Mouse (Mus musculus) embryonic stem cell, embryonic (primary cell): ENCODE results near the gene R3hdml.

Experiments used
- CTCF ChIA-PET, 4 experiments: fragments of 300-600 bp in 2 of 4; fragments of 350-600 bp in 2 of 4; sonication (Branson Sonifier 250); formaldehyde crosslinking; loops; one replicate each; lab custom pipeline; 2022; ENCODE audit warnings: inconsistent platforms in 2 of 4; lab: Charles Lee
- POLR2A ChIA-PET, 4 experiments: fragments of 300-600 bp in 2 of 4; fragments of 350-600 bp in 2 of 4; sonication (Branson Sonifier 250); formaldehyde crosslinking; loops; one replicate each; lab custom pipeline; 2022; ENCODE audit warnings: antibody characterized with exemption in 4 of 4, inconsistent platforms in 1 of 4; lab: Charles Lee

R3hdml gene

DNA sequence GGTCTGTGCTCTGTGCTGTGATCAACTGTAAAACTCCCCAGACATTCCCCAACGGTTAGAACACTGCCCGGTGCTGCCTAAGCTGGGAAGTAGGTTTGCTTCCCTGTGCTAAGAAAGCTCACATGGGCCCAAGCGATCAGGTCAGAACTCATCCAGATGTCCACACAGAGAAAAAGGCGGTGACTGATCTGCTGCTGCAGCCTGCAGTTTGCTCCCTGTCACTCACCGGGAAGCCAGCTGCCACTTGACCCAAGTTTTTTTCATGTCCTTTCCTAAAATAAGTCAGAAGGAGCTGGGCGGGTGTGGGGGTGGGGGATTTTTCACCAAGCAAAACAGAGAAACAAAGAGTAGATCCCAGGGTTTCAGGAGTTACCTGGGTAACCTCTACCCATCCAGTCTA, 27.6 kb upstream of the R3hdml start:
- ChIA-PET CTCF (interaction anchor here in 3 of 4 experiments (0.5 to 2.9 kb wide), 5 partner anchors 8 to 45 kb away, joined by 3 to 21 read pairs (median 3); partner anchors contain the start of gene Fitm2 (in 1 of the 3)), POLR2A (interaction anchor here in 3 of 4 experiments (0.6 to 4.9 kb wide), 6 partner anchors 7 to 1891 kb away, joined by 3 to 29 read pairs (median 4); partner anchors contain the start of gene Fitm2 (in 1 of the 3))

- ChIA-PET POLR2A (no interaction called here), CTCF (no interaction called here)
Measured at GRCm38 (mm10) chr2:163466771-163467170, 25.3 kb upstream of the R3hdml start.

GRCm38 (mm10) chr2:163467585-163467984, 24.5 kb upstream of the R3hdml start:
- ChIA-PET CTCF (interaction anchor here in 1 of 4 experiments (0.7 kb wide), 1 partner anchor 12 kb away, joined by 3 read pairs; no protein-coding TSS in a partner anchor), POLR2A (interaction anchor here in 2 of 4 experiments (0.6 to 1.2 kb wide), 2 partner anchors 13 to 48 kb away, joined by 3 to 7 read pairs; no protein-coding TSS in a partner anchor)

- CTCF ChIA-PET, result no interaction called here
Measured at GRCm38 (mm10) chr2:163468866-163469265, 23.3 kb upstream of the R3hdml start.

DNA sequence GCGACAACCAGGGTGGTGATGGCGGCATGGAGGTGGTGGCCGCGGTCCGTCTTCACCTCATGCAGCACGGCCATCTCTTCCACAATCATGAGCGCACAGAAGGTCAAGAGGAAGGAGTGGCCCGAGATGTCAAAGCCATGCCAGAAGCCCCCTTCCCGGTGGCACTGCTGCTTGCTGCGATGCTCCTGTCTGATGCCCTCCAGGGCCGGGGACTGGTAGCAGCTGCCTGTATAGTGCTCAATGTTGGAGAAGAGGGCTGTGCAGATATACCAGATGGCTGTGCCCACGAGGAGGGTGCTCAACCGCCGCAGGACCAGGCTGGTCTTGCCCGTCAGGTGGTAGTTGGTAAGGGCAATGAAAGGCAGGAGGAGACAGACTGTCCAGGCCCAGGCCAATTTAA, 22.4 kb upstream of the R3hdml start:
- ChIA-PET POLR2A (interaction anchor here in 1 of 4 experiments (3.2 to 4.0 kb wide), 2 partner anchors 12 to 50 kb away, joined by 20 to 54 read pairs; no protein-coding TSS in a partner anchor), CTCF (no interaction called here)

More at GRCm38 (mm10) chr2:163468866-163469265, 23.3 kb upstream of the R3hdml start:
- POLR2A ChIA-PET, result no interaction called here

DNA sequence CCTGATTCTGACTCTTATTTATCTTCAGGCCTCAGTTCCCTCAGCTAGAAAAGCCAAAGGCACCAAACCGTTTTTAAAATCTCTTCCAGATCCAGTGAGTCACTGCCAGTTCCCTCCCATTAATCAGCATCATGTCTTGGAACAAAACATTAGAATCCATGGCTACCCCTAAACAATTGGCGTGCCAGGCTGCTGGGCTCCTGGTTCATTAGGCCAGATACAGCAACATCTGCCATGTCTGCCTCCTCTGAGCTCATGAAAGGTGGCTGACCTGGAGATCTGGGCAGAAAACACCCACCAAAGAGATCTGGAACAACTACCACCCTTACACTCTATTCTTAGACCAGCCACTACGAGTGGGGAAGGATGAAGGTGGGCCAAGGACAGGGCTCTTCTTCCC, 21.0 kb upstream of the R3hdml start:
- ChIA-PET POLR2A (interaction anchor here (0.6 to 4.1 kb wide), 11 partner anchors 8 to 942 kb away, joined by 3 to 54 read pairs (median 9); no protein-coding TSS in a partner anchor), CTCF (interaction anchor here (0.5 to 3.4 kb wide), 10 partner anchors 10 to 679 kb away, joined by 3 to 45 read pairs (median 12); no protein-coding TSS in a partner anchor)

- ChIA-PET CTCF (interaction anchor here (0.5 to 3.4 kb wide), 62 partner anchors 8 to 678 kb away, joined by 3 to 45 read pairs (median 5); partner anchors contain the start of genes Oser1 (in 2 of the 4), Gdap1l1 (in 1 of the 4), R3hdml (in 1 of the 4) and Ttpal (in 1 of the 4)), POLR2A (interaction anchor here (0.5 to 4.1 kb wide), 32 partner anchors 9 to 941 kb away, joined by 3 to 54 read pairs (median 4); partner anchors contain the start of genes Kcnk15 (in 1 of the 4), Srsf6 (in 1 of the 4) and Tomm34 (in 1 of the 4))
Measured at GRCm38 (mm10) chr2:163471710-163472465, 20.2 kb upstream of the R3hdml start.

DNA sequence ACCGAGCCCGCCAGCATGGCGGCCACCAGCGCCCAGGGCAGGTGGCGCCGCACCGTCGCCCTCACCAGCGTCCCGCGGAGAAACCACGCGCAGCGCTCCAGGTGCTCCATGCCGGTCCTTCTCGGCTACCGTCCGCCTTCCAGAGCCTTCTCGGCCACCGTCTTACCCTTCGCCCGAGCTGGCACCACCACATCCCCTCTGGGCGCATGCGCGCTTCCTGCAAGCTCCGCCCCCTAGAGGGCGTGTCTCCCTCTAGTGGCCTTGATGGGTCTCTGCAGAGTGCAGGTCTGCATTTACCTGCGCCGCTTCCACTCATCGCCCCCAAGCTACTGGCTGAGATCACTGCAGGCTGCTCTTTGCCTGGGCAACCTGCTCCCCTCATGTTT, 19.7 kb upstream of the R3hdml start, which contains the start of gene Fitm2:
Gene Fitm2, minus strand, starts transcription at position 164 of the 386 bp plus-strand sequence.
- ChIA-PET CTCF (interaction anchor here (0.5 to 3.4 kb wide), 63 partner anchors 8 to 917 kb away, joined by 3 to 45 read pairs (median 5); partner anchors contain the start of genes Oser1 (in 2 of the 4), Gdap1l1 (in 1 of the 4), R3hdml (in 1 of the 4) and Ttpal (in 1 of the 4)), POLR2A (interaction anchor here (0.5 to 4.1 kb wide), 34 partner anchors 9 to 599 kb away, joined by 3 to 54 read pairs (median 4); partner anchors contain the start of genes Kcnk15 (in 1 of the 4), Srsf6 (in 1 of the 4) and Tomm34 (in 1 of the 4))

- ChIA-PET POLR2A (interaction anchor here (0.5 to 4.6 kb wide), 20 partner anchors 8 to 391 kb away, joined by 3 to 20 read pairs (median 5); partner anchors contain the start of genes Fitm2 (in 2 of the 4), R3hdml (in 2 of the 4), Gdap1l1 (in 1 of the 4) and Serinc3 (in 1 of the 4)), CTCF (interaction anchor here (0.6 to 5.2 kb wide), 63 partner anchors 8 to 1113 kb away, joined by 3 to 63 read pairs (median 6); partner anchors contain the start of genes Fitm2 (in 4 of the 4), Eppin (in 1 of the 4), Hnf4a (in 1 of the 4) and Oser1 (in 1 of the 4))
Measured at GRCm38 (mm10) chr2:163480191-163480825, 11.8 kb upstream of the R3hdml start.

- CTCF ChIA-PET, result interaction anchor here (0.6 to 5.2 kb wide), 45 partner anchors 9 to 908 kb away, joined by 3 to 63 read pairs (median 5); partner anchors contain the start of genes Fitm2 (in 4 of the 4) and R3hdml (in 1 of the 4)
- POLR2A ChIA-PET, result interaction anchor here (0.6 to 4.6 kb wide), 22 partner anchors 9 to 430 kb away, joined by 3 to 20 read pairs (median 5); partner anchors contain the start of genes Fitm2 (in 3 of the 4) and R3hdml (in 2 of the 4)
Measured at GRCm38 (mm10) chr2:163481539-163482029, 10.5 kb upstream of the R3hdml start.

DNA sequence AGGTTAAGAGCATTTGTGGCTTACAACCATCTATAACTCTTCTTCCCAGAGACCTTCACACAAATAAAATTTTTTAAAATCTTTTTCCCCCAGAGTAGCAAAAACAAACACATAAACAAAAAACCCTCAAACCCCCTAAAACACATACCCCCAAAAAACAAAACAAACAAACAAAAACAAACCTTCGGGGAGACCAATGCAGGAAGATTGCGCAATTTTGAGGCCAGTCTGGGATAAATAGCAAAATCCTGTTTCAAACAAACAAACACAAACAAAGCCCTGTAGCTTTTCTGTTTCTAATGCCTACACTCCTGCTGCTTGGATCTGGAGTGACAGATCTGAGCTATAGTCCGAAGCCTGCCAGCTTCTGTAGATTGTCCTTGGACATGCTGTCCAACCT, 4.8 kb upstream of the R3hdml start:
- CTCF ChIA-PET, result no interaction called here
- POLR2A ChIA-PET, result interaction anchor here in 1 of 4 experiments (0.6 kb wide), 1 partner anchor 48 kb away, joined by 3 read pairs; no protein-coding TSS in a partner anchor

DNA sequence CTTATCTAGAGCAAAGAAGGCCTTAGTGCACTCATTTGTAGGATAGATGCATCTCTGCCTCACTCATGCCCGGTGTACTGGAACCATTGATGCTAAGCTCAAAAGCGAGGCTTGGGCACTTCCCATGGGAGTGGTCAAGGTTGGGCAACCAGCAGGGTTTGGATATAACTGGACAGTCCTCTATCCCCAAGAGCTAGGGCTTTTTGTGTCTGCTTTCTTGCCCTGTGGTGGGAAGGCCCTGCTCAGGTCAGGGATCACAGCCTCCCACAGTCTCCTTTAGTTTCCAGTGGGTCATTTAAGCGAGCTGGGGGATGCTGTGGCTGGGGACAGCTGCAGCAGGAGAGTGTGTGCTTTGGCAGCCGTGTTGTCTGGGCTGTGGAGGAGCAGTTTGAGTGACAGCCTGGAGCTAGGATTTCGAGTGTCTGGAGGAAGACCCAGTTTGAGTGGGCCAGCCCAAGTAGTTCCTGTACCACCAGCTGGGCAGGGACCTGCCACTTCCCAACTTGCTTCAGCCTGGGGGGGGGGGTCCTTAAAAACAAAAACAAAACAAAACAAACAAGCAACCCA, 2.3 kb upstream of the R3hdml start:
- POLR2A ChIA-PET, result interaction anchor here in 2 of 4 experiments (0.5 to 1.6 kb wide), 6 partner anchors 9 to 447 kb away, joined by 3 to 6 read pairs (median 4); no protein-coding TSS in a partner anchor
- CTCF ChIA-PET, result interaction anchor here in 3 of 4 experiments (0.6 to 6.9 kb wide), 4 partner anchors 9 to 348 kb away, joined by 3 to 63 read pairs (median 6); no protein-coding TSS in a partner anchor

DNA sequence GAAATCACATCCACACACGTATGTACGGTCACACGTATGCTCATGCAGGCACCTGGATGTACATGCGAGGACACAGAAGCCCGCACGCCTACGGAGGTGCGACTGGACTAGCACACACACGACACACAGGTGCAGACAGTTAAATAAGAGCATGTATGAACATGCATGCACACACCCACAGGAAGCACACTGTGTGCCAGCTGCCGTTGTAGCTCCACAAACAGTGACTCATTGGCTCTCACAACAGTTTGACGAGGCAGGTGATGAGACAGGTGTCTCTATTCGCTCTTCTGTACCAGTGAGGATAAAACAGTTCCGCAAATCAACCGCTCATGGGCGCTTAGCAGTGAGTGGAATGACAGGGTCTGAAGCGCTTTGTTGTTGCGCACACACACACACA, 1.5 kb upstream of the R3hdml start:
- ChIA-PET CTCF (interaction anchor here in 2 of 4 experiments (0.6 to 6.9 kb wide), 4 partner anchors 9 to 18 kb away, joined by 3 to 63 read pairs (median 6); partner anchors contain the start of gene Fitm2 (in 1 of the 2)), POLR2A (interaction anchor here in 1 of 4 experiments (0.5 to 1.6 kb wide), 6 partner anchors 9 to 196 kb away, joined by 3 to 5 read pairs (median 3); no protein-coding TSS in a partner anchor)

GRCm38 (mm10) chr2:163491351-163491750, 767 bp upstream of the R3hdml start:
- ChIA-PET CTCF (interaction anchor here in 3 of 4 experiments (1.0 to 6.9 kb wide), 4 partner anchors 10 to 19 kb away, joined by 3 to 63 read pairs (median 6); partner anchors contain the start of gene Fitm2 (in 1 of the 3)), POLR2A (interaction anchor here in 1 of 4 experiments (0.5 to 1.5 kb wide), 3 partner anchors 10 to 111 kb away, joined by 3 to 4 read pairs (median 3); no protein-coding TSS in a partner anchor)

- POLR2A ChIA-PET, result interaction anchor here (0.6 to 3.6 kb wide), 12 partner anchors 8 to 208 kb away, joined by 3 to 20 read pairs (median 6); partner anchors contain the start of gene Fitm2 (in 1 of the 4)
Measured at GRCm38 (mm10) chr2:163493031-163493430, 913 bp downstream of the R3hdml start.

DNA sequence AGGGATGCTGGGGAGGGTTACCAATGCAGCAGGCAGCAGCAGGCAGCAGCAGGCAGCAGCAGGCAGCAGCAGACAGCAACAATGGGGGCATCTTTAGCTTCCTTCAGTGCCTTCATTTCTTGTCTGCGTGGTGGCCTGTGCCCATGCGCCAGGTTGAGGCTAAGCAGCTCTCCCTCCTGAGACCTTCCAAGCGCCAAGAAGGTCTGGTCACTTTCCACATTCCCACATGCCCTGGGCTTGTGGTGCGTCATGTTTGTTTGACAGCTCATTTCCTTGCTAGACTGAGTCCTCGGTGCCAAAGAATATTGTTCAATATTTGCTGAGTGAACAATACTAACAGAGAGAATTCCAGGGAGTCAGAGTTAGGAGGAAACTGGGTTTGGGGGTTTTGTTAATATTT, 1.9 kb downstream of the R3hdml start:
- ChIA-PET POLR2A (interaction anchor here in 3 of 4 experiments (0.7 to 3.6 kb wide), 11 partner anchors 9 to 78 kb away, joined by 3 to 20 read pairs (median 5); partner anchors contain the start of gene Fitm2 (in 1 of the 3)), CTCF (interaction anchor here (0.9 to 6.9 kb wide), 7 partner anchors 13 to 41 kb away, joined by 3 to 63 read pairs (median 5); partner anchors contain the start of gene Fitm2 (in 3 of the 4))

More at GRCm38 (mm10) chr2:163493031-163493430, 913 bp downstream of the R3hdml start:
- CTCF ChIA-PET, result interaction anchor here (0.7 to 6.9 kb wide), 11 partner anchors 12 to 94 kb away, joined by 3 to 63 read pairs (median 5); partner anchors contain the start of gene Fitm2 (in 3 of the 4)
